Mouse (Mus musculus): ENCODE results near the gene Fgfr2. TPM values are rescaled to one million over a fixed set of nuclear protein-coding genes. Genes with fewer than 3 reads are reported as not detected.
"Not testable (repeated sequence)": the region's sequence is repeated elsewhere in the genome, so short reads cannot be mapped to it uniquely, and the experiment has no call there.

The Fgfr2 gene
- total RNA-seq, 2 experiments from 2014 or later: 35.8 to 40.8 TPM

DNA sequence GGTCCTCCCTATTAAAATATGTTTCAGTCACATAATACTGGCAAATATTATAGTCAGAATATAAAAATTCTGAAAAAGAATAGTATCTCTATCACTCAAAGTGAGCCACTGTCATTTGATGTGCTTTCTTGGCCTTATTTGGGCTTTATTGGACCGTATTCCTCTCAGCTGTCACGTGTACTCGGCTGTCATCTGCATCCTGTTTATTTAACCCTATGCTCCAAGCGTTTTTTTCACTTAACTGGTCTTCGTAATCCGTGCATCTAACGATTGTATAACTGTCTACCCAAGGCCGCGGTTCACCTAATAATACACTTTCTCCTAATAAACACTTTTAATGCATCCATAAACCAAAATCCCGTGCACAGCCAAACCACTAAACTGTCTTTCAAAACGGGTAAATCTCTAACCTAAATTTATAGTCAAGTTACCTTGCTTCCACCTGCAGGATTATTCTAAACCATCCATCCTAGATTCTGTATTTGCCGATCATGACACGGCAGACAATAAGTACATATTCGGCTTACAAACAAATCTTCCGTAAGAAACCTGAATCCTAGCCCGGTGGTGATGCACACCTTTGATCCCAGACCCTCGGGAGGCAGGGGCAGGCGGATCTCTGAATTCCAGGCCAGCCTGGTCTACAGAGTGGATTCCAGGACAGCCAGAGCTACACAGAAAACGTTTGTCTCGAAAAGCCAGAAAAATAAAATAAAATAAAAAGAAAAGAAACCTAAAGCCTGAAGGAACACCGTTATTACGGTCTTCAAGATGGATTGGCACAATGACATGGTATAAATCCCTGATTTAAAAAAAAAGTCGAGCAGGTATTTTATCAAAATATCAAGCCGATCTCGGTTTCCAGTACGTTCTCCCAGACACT is 2604.7 kb downstream of the Fgfr2 start:
- intact Hi-C loops (cut with DNase I): no loop called here
- no peak for DNase-seq

GRCm38 (mm10) chr7:130510243-130510642 is 2612.9 kb downstream of the Fgfr2 start:
- intact Hi-C loops (cut with DNase I): no loop called here
- no peak for DNase-seq

- intact Hi-C loops (cut with DNase I): no loop called here
- DNase-seq: no peak
Measured at GRCm38 (mm10) chr7:130503006-130503405, 2620.1 kb downstream of the Fgfr2 start.

DNA sequence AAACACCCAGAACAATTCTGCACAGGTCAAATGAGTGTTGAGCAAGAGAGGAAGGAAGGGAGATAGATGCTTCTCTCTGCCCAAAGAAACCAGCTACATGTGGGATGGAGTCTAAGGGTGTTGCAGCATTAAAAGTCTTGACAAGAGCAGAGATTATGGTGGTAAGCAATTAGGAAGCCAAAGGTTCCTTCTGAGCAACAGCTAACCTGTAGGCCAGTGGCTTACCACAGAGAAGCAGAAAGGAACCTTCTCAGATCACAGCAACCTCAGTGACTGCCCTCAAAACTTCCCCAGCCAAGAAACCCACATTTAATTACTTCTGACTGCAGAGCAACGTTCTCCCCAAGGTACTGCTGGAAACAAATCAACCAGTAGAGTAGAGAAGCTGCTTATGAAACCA is 2621.7 kb downstream of the Fgfr2 start:
- DNase-seq: no peak
- intact Hi-C loops (cut with DNase I): no loop called here

DNA sequence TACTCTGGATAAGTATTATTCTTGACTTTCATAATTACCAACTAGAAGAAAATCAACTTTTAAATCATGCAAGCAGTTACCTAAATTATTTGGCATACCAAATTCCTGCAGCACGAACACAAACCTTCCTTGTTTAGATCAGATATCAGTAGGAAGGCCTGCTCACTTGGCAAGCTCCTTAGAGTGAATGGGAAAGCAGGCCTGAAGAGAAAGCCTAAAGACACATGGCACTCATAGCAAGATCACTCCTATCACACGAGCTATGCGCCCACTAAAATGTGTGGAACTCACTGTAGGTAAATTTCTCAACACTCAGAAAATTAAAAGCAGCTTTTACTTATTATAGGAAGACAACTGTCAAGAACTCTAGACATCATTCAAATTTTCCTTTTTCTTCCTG is 2629.8 kb downstream of the Fgfr2 start:
- intact Hi-C loops (cut with DNase I): no loop called here
- DNase-seq: no peak

GRCm38 (mm10) chr7:130492026-130492425 is 2631.1 kb downstream of the Fgfr2 start:
- intact Hi-C loops (cut with DNase I): no loop called here
- no peak for DNase-seq

GRCm38 (mm10) chr7:130479003-130479402 is 2644.1 kb downstream of the Fgfr2 start:
- DNase-seq: not testable (repeated sequence)
- intact Hi-C loops (cut with DNase I): loop anchor here (5.0 kb wide), 1 partner anchor 212 kb away; no protein-coding TSS in a partner anchor

DNA sequence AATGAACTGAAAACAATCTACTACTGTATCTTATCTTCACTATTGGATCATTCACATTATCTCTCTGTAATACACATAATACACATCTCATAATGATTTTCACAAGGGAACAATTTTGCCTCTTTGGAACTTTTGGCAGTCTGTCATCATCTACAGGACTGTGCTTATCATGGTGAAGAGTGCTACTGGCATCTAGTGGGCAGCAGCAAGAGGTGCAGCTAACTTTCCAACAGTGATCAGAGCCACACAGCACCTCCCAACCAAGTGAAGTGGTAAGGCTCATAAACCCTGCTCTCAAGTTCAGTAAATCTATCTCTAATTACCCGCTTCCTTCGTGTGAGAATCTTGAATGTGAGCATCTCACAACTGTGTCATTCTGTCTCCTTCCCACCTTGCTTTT is 2647.2 kb downstream of the Fgfr2 start:
- DNase-seq: peak; percentile 31
- intact Hi-C loops (cut with DNase I): loop anchor here (2.0 to 5.0 kb wide), 2 partner anchors 209 to 823 kb away; no protein-coding TSS in a partner anchor

DNA sequence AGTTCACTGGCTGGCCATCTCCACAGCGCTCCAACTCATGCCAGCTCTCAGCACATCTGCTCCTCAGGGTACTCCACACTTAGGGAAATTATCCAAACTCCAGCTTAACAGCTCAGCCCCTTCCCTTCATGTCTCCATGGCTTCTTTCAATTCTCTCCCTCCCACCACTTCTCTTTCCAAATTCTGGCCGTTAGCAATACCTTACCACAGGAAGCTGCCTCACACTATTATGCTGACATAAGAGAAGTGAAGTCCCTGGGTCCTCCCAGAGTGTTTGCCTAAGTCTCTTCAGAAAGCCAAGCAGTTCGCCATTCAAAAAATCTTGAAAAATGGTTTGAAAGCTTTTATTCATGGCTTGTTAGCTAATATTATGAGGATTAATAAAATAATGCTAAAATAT is 2649.3 kb downstream of the Fgfr2 start:
- intact Hi-C loops (cut with DNase I): no loop called here

DNA sequence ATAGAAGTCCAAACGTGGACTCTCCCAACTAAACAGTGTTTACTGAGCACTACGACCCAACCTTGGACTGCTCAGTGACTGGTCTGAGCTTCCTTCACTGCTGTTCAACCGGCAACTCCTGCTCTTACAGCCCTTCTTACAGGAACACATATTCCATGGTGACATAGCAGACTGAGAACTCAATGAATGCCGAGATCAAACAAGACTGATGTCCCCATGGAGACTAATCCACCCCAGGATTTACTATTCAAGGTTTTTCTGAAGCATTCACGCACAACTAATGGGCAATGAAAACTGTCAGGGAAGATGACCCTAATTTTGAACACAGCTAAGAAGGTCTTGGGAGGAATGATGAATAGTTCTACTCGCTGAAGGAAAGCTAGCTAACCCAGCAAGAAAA is 2650.5 kb downstream of the Fgfr2 start:
- intact Hi-C loops (cut with DNase I): no loop called here
- DNase-seq: no peak

More for the DNA sequence above, 2649.3 kb downstream of the Fgfr2 start:
- no peak for DNase-seq

- DNase-seq: no peak
- intact Hi-C loops (cut with DNase I): no loop called here
Measured at GRCm38 (mm10) chr7:130471045-130471444, 2652.1 kb downstream of the Fgfr2 start.

DNA sequence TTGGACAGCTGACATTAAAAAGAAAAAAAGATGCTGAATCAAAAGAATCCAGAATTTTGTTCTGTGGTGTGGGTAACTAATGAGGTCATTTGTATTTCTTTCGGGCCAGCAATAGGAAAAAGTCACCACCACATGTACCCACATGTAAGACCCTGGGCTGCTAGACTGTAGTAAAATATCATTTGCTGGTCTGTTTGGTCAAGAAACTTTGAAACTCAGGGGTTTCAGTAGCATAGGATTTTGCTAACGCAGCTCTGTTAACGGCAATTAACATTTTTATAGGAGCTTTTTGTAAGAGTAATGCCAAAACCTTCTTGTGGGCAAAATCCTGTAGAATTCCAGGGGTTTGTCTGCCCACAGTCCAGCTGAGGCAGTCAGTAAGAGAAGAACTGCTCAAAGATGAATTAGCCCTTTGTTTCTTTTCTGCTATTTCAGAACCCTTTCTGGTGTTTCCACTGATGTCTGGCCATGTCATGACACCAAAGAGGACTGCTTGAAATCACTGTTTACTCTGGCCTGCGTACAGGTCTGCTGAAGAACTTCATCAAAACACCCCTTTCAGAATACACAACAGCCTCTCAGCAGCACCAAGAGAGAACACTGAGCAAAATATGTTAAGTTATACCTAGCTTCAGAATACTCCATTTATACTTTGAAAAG is 2667.4 kb downstream of the Fgfr2 start:
- intact Hi-C loops (cut with DNase I): no loop called here
- no peak for DNase-seq

GRCm38 (mm10) chr7:130454226-130454625 is 2668.9 kb downstream of the Fgfr2 start:
- intact Hi-C loops (cut with DNase I): no loop called here
- DNase-seq: no peak

- intact Hi-C loops (cut with DNase I): no loop called here
Measured at GRCm38 (mm10) chr7:130435776-130436175, 2687.4 kb downstream of the Fgfr2 start.

GRCm38 (mm10) chr7:130432141-130432540 is 2691.0 kb downstream of the Fgfr2 start:
- intact Hi-C loops (cut with DNase I): no loop called here
- no peak for DNase-seq

More at GRCm38 (mm10) chr7:130435776-130436175, 2687.4 kb downstream of the Fgfr2 start:
- no peak for DNase-seq

DNA sequence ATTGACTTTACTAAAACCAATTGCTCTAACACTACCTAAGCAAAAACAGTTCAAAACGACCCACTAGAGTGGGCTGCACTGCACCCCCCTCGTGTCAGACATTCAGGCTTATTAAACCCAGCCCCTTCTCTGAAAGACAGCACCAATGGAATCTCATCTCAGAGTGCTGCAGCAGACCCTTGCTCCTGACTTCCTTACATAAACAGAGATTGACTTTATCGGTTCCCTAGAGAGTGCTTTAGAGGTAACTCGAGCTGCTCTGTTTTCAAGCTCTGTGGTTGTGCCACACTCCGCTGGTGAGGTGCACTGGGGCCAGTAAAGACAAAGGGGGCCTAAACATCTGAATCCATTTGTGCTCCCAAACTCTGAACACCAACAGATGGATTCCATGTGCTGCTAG is 2696.6 kb downstream of the Fgfr2 start:
- no peak for DNase-seq

GRCm38 (mm10) chr7:130425991-130426390 is 2697.2 kb downstream of the Fgfr2 start:
- intact Hi-C loops (cut with DNase I): no loop called here
- DNase-seq: no peak

More for the DNA sequence above, 2696.6 kb downstream of the Fgfr2 start:
- intact Hi-C loops (cut with DNase I): no loop called here

- intact Hi-C loops (cut with DNase I): no loop called here
- DNase-seq: no peak
Measured at GRCm38 (mm10) chr7:130419961-130420360, 2703.2 kb downstream of the Fgfr2 start.

DNA sequence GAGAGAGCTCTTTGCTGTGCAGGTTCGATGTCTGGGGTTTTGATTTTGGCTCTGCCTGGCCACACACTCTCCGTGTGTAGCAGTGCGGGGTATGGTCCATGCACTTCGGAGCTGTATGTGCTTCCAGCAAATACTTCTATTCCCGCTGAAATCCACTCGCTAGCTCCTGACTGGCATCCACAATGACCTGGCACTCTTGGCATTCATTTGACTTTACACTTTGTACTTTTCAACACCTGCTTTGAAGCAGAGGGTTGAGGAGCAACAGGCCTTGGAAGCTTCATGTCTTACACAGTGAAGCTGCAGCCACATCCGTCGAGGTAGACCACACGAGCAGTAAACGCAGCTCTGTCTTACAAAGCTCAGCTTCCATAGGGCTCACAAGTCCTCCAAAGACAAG is 2715.5 kb downstream of the Fgfr2 start:
- intact Hi-C loops (cut with DNase I): no loop called here
- no peak for DNase-seq

GRCm38 (mm10) chr7:130403346-130403745 is 2719.8 kb downstream of the Fgfr2 start:
- DNase-seq: no peak
- intact Hi-C loops (cut with DNase I): no loop called here

DNA sequence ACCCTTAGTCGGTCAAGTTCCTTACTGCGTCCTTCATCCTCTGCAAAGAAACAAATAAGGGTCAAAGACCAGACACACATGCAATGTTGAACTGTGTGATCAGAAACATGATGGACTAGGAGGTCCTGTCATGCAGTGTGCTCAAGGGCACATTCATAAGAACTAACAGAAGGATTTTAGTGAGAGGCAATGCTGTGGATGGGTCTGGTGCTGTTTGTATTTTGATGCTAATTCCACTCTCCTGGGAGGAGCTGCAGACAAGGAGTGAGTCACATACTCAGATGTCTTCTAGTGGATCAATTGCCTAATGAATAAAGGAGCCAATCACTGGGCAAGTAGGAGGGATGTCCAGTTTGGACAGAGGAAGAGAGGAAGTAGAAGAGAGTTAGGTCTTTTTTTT is 2728.5 kb downstream of the Fgfr2 start:
- no peak for DNase-seq

DNA sequence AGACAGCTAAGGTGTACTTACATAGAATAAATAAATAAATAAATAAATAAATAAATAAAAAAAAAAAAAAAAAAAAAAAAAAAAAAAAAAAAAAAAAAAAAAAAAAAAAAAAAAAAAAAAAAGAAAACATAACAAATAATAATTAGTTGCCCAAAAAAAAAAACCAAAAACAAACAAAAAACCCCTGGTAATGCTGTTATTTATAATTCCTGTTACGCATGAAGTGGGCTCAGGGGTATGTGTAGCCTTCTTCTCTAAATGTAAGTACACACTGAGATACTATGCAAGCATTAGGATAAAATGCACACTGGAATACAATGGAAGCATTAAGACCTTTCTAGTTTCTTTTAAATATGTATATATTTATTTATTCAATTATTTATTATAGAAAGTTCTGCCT is 2733.1 kb downstream of the Fgfr2 start:
- DNase-seq; intact Hi-C loops (cut with DNase I): not testable (repeated sequence)

More for the DNA sequence above, 2728.5 kb downstream of the Fgfr2 start:
- intact Hi-C loops (cut with DNase I): no loop called here

Measured in left cerebral cortex, postnatal 4 days (tissue).